Mouse (Mus musculus): ENCODE measurements around the gene Vcl. TPM values are rescaled to one million over a fixed set of nuclear protein-coding genes. Genes with fewer than 3 reads are reported as not detected.

Gene Vcl
- total RNA-seq, 4 experiments from 2014 or later = 78.2 to 176 (median 131) TPM

DNA sequence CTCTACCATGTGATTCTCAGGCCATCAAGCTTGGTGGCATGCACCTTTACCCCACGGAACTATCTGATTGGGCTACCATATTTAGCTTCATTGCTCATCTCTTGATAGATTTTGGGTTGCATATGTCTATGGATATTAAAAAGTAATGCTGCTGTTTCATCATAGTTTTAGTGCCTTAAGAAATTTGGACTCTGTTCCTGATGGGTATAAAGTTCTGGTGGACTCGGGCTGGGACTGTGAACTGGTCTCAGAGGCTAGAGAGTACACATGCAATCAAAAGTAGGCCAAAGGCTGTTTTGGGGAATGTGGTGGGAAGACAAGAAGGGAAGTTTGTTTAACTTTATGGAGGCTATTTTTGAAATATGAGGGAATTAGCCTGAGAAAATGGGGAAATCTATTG lies 16.1 kb downstream of the Vcl start:
- DNase-seq = no peak

DNA sequence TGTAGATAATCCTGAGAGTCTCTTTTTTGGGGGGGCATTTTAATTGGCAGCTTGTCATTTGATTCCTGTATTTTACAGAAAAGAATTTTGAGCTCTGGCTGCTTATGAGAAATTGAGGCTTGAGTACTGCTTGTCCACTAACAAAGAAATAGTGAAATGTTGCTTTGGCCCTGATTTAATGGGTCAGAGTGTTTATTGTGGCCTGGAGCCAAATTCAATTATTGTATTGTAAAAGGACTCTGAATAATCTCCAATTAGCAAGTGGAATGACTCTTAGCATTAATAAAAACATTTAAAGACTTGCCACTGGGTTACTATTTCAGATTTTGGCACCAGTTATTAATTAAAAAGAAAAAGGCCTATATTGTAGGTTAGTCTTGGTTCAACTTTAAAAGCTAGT lies 26.8 kb downstream of the Vcl start:
- no peak for DNase-seq

DNA sequence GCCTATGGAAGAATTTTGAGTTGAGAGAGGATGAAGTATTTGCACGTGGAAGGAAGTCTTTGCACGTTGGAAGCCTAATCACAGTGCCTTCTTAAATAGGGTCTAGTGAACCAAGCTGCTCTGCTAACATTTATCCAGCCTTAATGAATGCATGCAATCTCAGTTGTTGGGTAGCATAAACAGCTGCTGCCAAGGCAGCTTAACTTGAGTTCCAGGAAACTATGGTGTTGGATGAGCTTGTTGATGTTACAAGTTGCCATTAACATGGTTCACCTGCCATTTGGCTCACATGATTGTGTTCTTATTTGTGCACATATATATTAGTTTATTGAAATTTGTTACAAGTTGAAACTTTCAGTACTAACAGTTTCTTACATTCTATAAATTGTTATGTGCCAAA lies 29.8 kb downstream of the Vcl start:
- no peak for DNase-seq

DNA sequence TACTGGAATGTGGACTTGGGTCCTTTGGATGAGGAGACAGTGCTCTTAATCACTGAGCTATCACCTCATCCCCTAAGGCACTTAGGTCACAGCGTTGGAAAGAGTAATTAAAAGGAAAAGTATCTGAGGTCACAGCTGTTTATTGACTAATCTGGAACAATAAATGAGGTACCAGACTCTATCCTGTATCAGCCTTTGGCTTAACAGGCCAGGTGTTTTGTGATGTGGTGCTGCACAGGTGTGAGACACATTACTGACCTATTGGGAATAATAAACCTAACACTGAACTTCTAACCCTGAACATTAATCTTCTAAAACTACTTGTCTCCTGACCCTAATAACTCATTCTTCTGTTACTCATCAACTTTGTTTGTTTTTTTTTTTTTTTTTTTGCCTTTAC lies 33.3 kb downstream of the Vcl start:
- no peak for DNase-seq

DNA sequence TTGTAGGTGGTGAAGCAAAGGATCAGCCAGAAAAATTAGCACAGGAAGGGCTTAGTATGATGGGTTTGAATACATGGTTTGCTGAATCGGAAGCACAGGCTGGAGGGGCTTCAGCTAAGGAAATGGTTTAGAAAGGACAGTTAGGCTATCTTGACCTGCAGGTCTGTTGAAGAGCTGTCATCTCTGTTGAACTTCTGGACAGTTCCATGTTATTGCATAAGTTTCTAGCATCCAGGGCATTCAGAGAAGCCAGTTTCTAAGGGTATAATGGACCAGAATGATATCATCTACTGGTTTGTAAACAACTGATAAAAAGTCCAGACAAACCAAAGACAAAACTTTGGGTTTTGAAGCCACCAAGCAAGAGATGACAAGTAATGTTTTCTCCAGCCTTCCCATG lies 33.7 kb downstream of the Vcl start:
- no peak for DNase-seq

DNA sequence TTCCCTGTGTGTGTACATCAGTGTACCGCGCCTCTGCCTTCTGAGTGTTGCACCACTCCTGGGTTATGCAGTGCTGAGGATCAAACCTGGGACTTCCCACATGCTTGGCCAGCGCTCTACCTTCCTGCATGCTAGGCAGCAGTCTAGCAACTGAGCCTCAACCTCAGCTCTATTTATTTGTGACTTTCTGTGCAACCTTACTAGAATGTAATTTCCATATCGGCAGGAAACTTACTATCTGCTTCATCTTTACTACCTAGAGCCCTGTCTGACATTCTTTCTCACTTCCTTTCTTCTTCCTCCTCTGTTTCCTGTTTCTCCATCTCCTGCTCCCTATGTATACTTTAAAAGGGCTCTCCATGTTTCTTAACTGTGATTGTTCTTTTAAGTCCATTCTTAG lies 34.7 kb downstream of the Vcl start:
- DNase-seq = no peak

DNA sequence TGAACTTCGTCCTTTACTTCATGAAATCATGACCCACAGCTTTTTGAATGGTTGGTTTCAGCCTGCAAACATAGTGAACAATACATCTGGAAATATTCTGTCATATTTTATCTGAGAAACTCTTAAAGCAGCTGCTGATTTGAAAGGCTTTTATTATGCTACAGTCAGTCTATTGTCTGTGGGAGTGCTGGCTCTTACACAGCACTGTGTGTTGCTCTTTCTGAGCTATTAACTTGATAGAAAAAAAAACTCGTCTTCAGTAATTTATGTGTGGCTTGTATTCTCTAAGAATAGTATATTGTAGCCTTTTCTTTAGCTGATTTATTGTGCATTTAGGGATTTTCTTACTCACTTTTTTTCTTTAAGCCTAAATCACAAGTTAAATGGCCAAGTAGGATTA lies 35.1 kb downstream of the Vcl start:
- DNase-seq = no peak

DNA sequence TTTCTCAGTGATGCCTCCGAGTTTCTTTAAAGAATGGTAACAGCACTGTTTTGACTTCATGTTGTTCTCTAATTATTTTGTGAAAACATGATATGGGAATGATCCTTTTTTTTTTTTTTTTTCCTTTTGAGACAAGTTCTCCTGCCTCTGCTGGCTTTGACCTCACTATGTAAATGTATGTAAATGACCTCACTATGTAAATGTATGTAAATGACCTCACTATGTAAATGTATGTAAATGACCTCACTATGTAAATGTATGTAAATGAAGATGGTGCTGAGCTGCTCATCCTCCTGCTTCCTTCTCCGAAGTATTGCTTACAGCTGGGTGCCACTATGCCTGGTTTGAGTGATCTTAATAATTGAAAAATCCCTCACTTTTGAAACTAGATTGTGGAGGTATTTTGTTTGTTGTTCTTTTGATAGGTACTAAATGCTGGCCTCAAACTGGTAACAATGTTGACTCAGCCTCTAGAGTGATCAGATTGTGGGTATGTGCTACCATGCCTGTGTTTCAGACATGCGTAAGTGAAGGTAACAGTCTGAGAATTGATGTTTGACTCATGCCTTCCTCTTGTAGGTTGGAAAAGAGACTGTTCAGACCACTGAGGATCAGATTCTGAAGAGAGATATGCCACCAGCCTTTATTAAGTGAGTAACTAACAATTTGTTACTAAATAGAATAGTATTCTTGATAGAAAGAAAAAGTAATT lies 37.9 kb downstream of the Vcl start:
- no peak for DNase-seq

DNA sequence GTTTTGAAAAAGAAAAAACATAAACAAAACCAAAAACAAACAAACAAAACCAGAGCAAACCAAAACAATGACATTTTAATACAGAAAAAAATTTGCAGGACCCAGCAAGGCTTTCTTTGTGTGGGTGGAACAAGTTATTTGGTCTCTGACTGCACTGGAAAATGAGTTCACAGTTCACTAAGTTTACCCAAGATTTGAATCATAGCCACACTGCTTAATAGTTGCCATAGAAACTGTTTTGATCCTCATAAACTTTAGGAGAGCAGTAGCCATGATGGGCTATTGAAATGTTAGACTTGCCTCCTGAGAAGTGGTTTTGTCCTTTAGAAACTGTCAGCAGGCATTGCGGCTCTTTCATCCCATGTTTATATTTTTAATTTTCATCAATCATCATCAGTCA lies 39.9 kb downstream of the Vcl start:
- no peak for DNase-seq

DNA sequence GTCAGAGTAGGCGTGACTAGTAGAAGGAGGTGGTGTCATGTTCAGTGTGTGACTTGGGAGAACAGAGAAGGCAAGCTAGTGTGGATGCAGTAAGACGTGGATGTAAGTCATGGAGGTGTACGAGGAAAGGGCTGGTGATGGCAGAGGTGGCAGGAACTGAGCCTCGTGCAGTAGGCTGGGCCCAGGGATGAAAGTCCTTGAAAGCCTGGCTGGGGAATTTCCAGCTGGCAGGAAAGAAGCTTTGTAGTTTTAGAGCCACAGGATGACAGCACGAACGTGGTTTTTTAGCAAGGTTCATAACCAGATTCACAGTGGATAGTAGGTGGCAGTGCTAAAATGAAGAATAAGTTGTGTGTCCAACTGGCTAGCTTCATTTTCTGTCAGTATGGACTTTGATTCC lies 41.2 kb downstream of the Vcl start:
- DNase-seq = peak; percentile 69

DNA sequence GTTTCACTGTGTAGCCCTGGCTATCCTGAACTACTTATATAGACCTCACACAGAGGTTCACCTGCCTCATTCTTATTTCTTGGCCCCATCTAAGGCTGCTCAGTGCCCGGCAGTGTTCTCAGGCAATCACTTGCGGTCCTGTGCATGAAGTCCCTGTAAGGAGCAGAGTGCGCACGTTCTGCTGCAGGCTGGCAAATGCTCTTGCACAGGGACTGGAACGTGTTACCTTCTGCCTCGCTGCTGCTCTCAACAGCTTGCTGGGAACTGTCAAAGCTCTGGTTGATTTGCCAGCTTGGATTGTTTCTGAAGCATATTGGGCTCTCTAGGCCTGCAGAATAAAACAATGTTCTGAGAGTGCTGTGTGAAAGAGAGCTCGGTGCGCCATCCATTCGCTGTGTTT lies 41.7 kb downstream of the Vcl start:
- no peak for DNase-seq

DNA sequence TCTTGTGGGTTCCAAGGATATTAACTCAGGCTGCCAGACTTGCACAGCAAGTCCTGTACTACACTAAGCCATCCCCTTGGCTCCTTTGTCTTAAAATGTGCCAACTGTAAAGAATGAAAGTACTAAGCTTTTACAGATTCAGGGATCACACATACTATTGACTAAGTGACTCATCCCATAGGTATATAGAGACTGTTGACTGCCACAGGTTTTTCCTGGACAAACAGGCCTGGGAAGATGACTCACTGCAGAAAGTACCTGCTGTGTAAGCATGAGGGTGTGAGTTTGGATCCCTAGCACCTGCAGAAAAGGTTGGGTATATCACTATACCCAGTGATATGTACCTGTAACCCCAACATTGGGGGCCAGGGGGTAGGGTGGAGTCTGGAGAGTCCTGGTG lies 44.6 kb downstream of the Vcl start:
- no peak for DNase-seq

DNA sequence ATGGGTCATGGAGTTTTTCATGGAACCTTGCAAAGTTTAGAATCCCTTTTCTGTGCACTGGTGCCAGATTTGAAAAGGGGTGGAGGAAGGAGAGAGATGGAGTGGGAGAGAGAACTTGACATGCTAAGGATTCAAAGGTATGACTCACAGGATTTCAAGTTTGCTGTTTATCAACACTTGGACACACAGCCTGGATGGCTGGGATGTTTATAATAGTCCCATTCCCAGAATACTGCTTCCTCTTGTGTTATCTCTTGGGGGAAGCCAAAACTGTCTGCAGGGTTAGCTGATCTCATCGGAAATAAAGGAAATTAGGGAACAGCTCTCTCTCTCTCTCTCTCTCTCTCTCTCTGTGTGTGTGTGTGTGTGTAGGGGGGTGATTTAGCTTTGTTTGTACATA lies 47.5 kb downstream of the Vcl start:
- DNase-seq = no peak

DNA sequence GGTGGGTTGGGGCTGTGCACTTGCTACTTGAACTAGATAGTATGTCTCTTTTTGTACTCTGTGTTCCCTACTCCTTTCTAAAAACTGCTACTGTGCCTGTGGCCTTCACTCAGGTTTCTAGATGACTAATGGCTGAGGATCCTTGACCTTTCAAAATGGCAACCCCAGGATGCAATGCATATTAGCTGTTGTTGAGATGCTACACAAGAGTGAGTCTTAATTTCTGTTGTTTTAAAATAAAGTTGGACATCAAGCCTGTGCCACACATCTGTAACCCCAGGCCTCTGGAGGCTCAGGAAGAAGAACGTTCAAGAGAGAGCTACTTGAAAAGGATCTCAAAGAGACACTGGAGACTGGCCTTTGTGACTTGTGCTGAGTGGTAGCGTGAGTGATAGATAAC lies 48.5 kb downstream of the Vcl start:
- DNase-seq = peak; percentile 42

DNA sequence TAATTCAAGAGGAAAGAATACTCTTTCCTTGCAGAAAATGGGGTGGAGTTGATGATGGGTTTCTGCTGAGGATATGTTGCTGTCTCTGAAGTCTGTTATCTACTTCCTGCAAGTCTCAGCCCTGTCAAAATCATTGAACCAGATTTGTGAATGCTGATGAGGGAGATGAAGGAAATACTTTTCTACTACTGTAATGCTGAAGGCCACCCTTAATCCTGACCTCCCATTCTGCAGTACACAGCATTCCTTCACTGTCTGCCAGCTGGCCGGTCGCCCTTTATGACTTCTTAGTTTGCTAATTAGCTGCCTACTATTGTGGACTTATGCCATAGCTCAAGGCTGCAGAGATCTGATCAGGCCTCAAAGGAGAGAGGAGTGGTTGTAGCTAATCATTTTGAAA lies 54.6 kb downstream of the Vcl start:
- peak; percentile 83 for DNase-seq

DNA sequence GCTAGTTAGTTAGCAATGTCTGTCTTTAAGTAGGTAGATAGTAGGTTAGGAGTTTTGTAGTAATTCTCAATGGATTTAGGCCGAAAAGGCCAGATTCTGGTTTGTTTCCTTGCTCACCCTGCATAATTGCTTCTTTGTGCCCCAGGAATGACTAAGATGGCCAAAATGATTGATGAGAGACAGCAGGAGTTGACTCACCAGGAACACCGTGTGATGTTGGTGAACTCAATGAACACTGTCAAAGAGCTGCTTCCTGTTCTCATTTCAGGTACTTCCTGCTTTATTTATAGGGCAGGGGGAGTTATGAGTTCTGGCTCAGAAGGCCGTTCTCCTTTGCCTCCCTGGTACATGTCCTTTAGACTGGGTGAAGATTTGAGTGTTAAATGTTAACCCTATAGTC lies 56.3 kb downstream of the Vcl start:
- DNase-seq = peak; percentile 47

DNA sequence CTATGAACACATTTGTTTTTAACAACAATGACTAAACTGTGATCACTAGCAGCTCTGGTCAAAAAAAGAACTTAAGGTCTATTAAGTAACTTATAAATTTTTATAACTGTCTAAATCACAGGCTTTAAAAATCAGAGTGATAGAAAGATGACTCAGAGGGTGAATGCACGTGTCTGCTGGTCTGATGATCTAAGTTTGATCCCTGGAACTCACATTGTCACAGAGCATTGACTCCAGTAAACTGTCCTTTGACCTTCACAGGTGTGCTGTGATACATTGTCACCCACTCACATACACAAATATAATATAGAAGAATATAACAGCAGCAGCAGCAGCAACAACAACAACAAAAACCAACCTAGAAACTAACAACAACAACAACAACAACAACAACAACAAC lies 62.3 kb downstream of the Vcl start:
- DNase-seq = no peak

DNA sequence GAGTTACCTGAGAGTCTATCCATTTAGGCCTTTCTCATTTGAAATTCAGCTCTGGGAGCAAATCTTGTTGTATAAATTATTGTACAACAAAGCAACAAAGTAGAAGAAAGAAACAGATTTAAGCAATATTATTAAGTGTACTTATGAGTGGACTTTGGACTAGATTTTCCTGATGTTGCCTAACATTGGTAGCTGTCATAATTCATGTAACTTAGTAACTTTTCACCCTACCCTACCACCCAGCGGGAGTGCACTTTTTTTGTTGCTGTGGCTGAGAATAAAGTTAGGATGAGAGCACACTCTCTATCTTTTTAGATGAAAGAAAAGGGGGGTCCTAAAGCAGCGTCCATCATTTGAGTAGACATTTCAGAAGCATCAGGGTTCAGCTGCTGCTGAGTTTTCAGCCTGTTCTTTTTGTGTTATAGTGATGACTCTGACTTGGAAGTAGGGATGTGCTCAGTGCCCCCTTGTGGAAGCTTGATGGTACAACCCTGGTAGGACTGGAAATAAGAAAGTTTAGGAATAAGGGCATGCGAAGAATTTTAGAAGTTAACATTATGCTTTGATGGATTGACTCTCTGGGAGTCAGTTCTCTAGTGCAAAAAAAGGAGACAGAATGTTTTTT lies 64.0 kb downstream of the Vcl start:
- DNase-seq = peak; percentile 50

DNA sequence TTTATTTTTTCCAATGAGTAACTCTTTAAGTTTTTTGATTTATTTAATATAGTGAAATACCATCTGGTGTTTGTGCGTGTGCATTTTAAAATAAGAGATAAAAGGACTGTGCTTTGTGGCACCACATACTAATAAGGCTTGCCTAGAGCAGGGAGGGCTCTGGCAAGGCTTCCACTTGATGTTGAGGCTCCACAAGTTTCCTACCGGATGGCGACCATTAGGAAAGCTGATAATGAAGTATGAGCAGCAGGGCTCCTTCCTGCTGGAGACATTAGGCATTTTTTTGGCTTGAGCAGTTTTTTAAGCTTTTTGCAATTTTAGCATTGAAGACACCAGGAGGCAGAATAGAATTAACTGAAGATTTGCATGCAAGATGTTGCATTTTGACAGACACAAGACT lies 65.3 kb downstream of the Vcl start:
- DNase-seq = no peak

DNA sequence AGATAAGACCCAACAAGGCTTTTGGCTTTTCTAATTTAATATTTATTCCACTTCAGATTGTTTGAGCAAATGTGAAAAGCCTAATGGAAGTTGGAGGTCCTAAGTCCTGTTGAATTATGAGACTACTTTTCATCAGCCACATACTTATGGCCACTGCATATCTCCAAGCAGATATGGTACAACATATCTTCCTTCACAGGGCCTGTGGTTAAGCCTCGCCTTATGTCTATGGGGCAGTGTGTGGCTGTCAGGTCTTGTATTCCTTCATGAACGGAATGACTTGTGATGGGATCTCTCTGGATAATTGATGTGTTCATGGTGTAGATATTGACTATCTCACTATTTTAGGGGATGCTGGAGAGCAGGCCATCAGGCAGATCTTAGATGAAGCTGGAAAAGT lies 66.3 kb downstream of the Vcl start:
- no peak for DNase-seq

DNA sequence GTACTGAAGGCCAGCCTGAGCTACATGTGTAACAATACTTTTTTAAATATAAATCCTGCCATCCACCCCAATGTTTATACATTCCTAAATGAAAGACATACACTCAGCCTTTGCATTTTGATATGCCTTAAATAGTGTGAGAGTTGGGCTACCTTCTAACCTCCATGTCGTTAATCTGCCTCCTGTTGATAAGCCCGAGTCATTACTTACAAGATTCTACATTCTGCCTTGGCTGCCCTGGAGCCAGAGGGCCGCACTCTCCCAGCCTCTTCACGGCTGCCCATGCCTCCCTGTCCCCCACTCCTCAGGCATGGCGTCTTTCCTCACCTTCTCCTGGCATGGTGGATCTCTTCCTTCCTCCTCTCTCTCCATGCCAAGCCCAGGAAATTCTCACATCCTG lies 67.2 kb downstream of the Vcl start:
- DNase-seq = no peak

DNA sequence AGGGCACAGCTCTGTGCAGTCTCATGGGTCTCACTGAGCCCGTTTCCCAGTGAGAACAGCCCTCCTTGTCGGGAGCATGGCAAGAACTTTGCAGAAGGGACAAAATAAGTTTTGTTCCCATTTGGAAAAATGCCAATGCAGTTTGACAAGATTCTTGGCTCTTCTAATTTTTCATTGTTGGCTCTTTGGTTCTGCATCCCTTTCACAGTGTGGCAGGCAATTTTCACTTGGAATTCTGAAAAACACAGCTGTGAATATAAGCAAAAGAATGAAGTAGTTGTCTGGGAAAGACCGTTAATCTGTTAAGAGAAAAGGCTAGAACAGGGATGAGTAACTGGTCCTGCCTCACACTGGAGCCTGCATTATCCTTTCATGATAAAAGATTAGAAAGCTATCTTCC lies 68.3 kb downstream of the Vcl start:
- no peak for DNase-seq

DNA sequence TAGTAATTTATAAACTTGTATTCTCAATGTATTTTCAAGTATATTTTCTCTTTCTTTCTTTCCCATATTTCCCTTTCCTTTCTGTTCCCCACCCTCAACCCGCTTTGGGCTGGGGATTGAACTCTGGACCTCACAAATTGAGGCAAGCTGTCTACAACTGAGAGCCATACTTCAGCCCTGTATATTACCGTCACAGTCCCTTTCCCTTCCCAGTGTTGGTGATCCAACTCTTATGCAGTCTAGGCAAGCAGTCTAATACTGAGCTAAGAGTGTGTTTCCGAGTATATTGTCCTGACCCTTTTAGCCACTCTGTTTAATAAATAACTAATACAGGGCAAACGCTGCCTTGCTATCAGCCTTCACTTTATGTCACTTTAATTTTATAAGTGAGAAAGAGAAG lies 70.4 kb downstream of the Vcl start:
- DNase-seq = no peak

DNA sequence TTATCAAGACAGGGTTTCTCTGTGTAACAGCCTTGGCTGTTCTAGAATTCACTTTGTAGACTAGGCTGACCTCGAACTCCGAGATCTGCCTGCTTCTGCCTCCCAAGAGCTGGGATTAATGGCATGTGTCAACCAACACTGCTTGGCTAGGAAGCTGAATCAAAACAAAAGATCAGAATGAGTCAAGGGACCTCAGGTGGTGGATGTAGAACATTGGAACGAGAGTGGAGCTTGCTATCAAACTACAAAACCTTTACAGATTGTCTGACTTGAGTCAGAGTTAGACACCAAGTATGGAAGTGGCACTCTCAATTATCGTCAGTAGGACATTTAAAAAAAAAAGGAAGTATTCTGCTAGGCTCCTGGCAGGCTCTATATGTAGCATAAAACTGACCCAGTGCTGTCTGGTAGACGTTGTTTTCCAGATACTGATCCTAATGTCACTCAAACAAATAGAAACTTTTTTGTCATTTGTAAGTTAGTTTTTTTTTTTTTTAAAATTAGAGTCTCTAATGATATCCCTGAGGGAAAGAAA lies 84.7 kb downstream of the Vcl start:
- DNase-seq = no peak

DNA sequence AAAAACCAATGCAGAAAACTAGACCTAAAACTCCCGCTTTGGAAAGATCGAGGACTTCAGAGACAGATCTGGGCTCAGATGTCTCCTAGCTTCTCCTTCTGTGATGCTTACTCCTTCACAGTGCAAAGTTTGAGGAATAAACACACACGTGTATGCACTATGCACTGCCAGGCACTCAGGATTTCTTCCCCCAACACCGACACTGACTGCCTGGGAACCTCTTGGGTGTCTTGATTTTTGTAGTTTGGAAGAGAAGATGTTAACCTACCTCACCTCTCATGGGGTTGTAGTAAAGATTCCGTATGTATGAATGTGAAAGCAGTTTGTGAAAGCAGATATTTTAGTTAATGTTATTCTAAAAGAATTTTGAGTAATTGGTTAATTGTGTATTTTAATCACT lies 88.7 kb downstream of the Vcl start:
- DNase-seq = no peak

Data from adrenal gland, adult 8-10 months (tissue).